Mouse (Mus musculus): ENCODE measurements at regions not wholly inside any gene's neighbourhood (a gene's known extent, or its start where the extent isn't known, plus 50 kb on each side); places are given as distances from the start of the nearest gene placed in this dataset.

GRCm38 (mm10) chrX:133505683-133506082, 183.1 kb downstream of the Pcdh19 start:
- in situ Hi-C loops (cut with MboI, MseI): no loop called here

GRCm38 (mm10) chrX:133461867-133462266, 226.9 kb downstream of the Pcdh19 start:
- in situ Hi-C loops (cut with MboI, MseI): no loop called here

DNA sequence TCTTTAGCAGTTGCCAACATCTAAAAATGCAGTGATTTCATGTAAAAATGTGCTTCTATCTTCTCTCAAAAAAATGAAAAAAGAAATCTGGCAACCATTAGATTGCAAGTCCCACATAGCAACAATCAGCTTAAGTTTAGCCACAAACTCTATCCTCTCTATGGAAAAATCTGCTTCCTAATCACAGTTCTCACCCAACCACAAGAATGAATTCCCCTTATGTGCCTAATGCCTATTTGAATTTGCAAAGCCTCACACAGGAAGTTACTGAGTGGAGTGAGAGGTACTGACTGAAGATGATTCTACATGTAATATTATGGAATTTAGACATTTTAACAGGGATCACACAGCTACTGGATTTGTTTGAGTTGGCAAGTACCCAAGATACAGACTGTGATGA, 241.4 kb downstream of the Pcdh19 start:
- in situ Hi-C loops (cut with MboI, MseI): no loop called here

- in situ Hi-C loops (cut with MboI, MseI): no loop called here
These were observed 286.3 kb downstream of the Pcdh19 start for GRCm38 (mm10) chrX:133402446-133402845.

DNA sequence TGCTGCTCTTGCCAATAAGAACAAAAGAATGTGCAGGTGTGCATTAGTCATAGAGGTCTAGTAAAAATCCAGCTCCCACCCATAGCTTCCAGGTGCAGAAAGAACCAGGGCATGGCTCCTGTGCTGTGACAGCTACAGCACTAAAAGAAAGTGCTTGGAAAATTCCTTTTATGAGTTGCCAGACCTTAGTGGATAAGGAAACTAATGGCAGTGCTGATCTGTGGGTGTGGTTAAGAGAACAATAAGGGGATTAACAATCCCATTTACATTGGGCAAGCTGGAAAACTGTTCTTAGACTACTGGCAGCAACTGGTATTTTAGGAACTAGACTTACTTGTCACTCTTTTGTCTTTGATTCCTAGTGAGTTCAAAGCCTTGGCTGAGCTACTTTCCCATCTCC, 301.0 kb downstream of the Pcdh19 start:
- in situ Hi-C loops (cut with MboI, MseI): loop anchor here in 1 of 2 experiments (10.0 kb wide), 1 partner anchor 963 kb away; no protein-coding TSS in a partner anchor

- in situ Hi-C loops (cut with MboI, MseI): no loop called here
These were observed 314.8 kb downstream of the Pcdh19 start for GRCm38 (mm10) chrX:133373960-133374359.

DNA sequence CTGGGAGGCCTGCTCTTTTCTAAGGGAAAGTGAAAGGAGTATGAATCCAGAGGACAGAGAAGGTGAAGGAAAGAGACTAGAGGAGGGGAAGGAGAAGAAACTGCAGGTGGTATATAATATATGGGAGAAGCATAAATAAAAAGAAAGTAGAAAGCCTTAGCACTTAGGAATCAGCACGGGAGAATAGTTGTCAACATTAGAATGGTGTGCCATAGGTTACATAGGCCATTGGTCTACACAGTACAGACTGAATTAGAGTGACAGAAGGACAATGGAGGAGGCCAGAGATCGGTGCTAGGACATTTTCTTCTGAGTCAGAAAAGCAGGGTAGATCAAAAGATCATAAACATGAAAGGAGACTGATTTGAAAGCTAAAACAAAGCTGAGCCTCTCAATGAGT, 315.7 kb downstream of the Pcdh19 start:
- in situ Hi-C loops (cut with MboI, MseI): no loop called here

GRCm38 (mm10) chrX:133372411-133372810, 316.4 kb downstream of the Pcdh19 start:
- in situ Hi-C loops (cut with MboI, MseI): no loop called here

- in situ Hi-C loops (cut with MboI, MseI): no loop called here
These were observed 328.0 kb downstream of the Pcdh19 start for GRCm38 (mm10) chrX:133360739-133361138.

All from T-helper 17 cell (primary cell).